Mouse (Mus musculus) intestine, embryonic 16.5 days (tissue): ENCODE measurements around the gene Mbd3l1. TPM values are rescaled to one million over a fixed set of nuclear protein-coding genes. Genes with fewer than 3 reads are reported as not detected.

ENCODE experiments used
- ATAC-seq: fragments of 200-750 bp; cut with Nextera tagmentation; 2 replicates; pipeline ENCODE4 v1.8.0; 2017; ENCODE audit warnings: moderate TSS enrichment, moderate library complexity
- H3K27ac ChIP-seq: fragments of 300-500 bp; sonication (generic); 2 replicates; pipeline ENCODE4 v1.5.1; 2014; ENCODE audit warnings: mild to moderate bottlenecking, low read length
- H3K27me3 ChIP-seq: fragments of 300-500 bp; sonication (generic); replicated peaks from 2 replicates; pipeline ENCODE4 v1.6.1; 2014; ENCODE audit warnings: low read length, control low read depth, mixed read lengths; ENCODE audit not compliant: control insufficient read depth, insufficient read depth
- H3K36me3 ChIP-seq: fragments of 300-500 bp; sonication (generic); 2 replicates; pipeline ENCODE4 v1.6.1; 2014; ENCODE audit warnings: low read length, control low read depth; ENCODE audit not compliant: control insufficient read depth, insufficient read depth
- H3K4me1 ChIP-seq: fragments of 300-500 bp; sonication (generic); 2 replicates; pipeline ENCODE4 v1.6.1; 2014; ENCODE audit warnings: low read length, control low read depth, mixed read lengths; ENCODE audit not compliant: control insufficient read depth, insufficient read depth
- H3K4me2 ChIP-seq: fragments of 300-500 bp; sonication (generic); 2 replicates; pipeline ENCODE4 v1.6.1; 2014; ENCODE audit warnings: low read depth, low read length, control low read depth
- H3K4me3 ChIP-seq: fragments of 300-500 bp; sonication (generic); 2 replicates; pipeline ENCODE4 v1.5.1; 2014; ENCODE audit warnings: mild to moderate bottlenecking, low read length
- H3K9ac ChIP-seq: fragments of 300-500 bp; sonication (generic); 2 replicates; pipeline ENCODE4 v1.6.1; 2014; ENCODE audit warnings: low read depth, low read length
- H3K9me3 ChIP-seq: fragments of 300-500 bp; sonication (generic); 2 replicates; pipeline ENCODE4 v1.6.1; 2016; ENCODE audit warnings: low read length, control low read depth; ENCODE audit not compliant: control insufficient read depth
- WGBS: fragments of 180-500 bp; shearing (Covaris S2); extraction: QIAGEN DNeasy Blood & Tissue Kit; methylation state at CpG from one replicate; pipeline ENCODE4 v1.1.7; 2014; 5-methylcytosine and 5-hydroxymethylcytosine counted together
- polyA plus RNA-seq: library from polyadenylated mRNA; unstranded; fragments of >200 nt; fragmentation: Nextera tagmentation; extraction: Ambion mirVana; gene quantifications from 2 replicates; pipeline ENCODE4 v1.2.1, GENCODE M21; 2015

Mbd3l1 gene
- polyA plus RNA-seq, result not detected in 2 replicates

DNA sequence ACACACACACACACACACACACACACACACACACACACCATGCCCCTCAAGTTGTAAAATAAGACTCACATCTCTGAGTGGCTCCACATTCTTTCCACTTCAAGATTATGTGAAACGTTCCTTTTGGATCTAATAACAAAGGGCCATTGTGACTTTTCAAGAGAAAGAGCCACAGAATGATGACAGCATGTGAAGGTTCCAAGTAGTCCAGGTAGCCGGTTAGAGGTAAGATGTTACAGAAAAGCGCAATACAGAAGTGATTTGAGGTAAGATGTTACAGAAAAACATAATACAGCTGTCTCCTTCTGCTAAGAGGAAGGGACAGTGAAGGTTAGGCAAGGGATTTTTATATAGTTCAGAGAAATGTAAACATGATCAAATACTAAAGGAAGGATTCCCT lies at the start of gene Mbd3l1, which contains the start of gene Zfp558:
Gene Mbd3l1 (plus strand): TSS at position 192 of the 400 bp plus-strand sequence.
Gene Zfp558 (minus strand): TSS at position 101 of the 400 bp plus-strand sequence.
- Histone ChIP-seq H3K4me1 (no peaks in the 10 kb centered on the region; the same call in 1 of the 2 replicates), H3K36me3 (no peaks in the 10 kb centered on the region), H3K27ac (no peak within 1 kb of the TSS), H3K9me3 (no peaks in the 10 kb centered on the region), H3K4me2 (no peak within 1 kb of the TSS), H3K27me3 (no peaks in the 10 kb centered on the region), H3K9ac (no peak within 1 kb of the TSS), H3K4me3 (no peak within 1 kb of the TSS)
- ATAC-seq, result no peak
- WGBS, result 82% methylated on average over 3 of the region's 3 CpGs

DNA sequence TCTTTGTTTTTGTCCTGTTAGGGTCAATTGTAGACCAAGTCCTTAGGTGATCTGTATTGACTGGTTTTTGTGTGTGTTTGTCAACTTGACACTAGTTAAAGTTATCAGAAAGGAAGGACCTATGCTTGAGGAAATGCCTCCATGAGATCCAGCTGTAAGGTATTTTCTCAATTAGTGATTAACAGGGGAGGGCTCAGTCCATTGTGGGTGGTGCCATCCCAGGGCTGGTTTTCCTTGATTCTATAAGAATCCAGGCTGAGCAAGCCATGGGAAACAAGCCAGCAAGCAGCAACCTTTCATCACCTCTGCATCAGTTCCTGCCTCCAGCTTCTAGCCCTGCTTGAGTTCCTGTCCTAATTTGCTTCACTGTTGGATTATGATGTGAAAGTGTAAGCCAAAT lies 47.8 kb upstream of the Mbd3l1 start, which contains the start of gene Mbd3l2:
Gene Mbd3l2 (plus strand): TSS at position 301 of the 400 bp plus-strand sequence.
- H3K4me3 ChIP-seq, result no peak within 1 kb of the TSS
- H3K36me3 ChIP-seq, result no peaks in the 10 kb centered on the region
- H3K27me3 ChIP-seq, result no peaks in the 10 kb centered on the region
- ATAC-seq, result no peak
- H3K9me3 ChIP-seq, result no peaks in the 10 kb centered on the region
- no peak within 1 kb of the TSS for H3K27ac ChIP-seq
- no peak within 1 kb of the TSS for H3K4me2 ChIP-seq
- no peaks in the 10 kb centered on the region for H3K4me1 ChIP-seq
- no peak within 1 kb of the TSS for H3K9ac ChIP-seq

DNA sequence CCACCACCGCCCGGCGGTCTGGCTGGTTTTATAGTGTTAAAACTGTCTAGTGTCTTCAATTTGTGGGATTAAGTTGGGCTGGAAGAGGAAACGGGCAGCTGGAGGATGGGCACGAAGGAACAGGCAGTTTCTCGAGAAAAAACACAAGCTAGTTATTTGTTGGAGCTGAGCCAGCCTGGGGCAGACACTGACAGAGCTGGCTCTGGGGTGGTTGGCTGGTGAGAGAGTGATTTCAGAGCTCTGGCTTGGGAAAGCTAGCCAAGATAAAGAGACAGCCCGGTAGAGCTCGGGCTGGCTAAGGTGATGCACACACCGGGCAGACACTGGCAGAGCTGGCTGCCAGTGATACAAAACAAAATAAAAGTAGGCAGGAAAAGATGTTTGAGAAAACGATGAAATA lies 46.5 kb upstream of the Mbd3l1 start:
- no peaks in the 10 kb centered on the region for H3K27me3 ChIP-seq
- H3K27ac ChIP-seq, result no peak overlapping the region
- no peaks in the 10 kb centered on the region for H3K36me3 ChIP-seq
- H3K4me2 ChIP-seq, result no peak overlapping the region
- 73% methylated on average over 10 of the region's 10 CpGs for WGBS
- no peaks in the 10 kb centered on the region for H3K4me1 ChIP-seq
- no peaks in the 10 kb centered on the region for H3K9me3 ChIP-seq
- no peak for ATAC-seq
- H3K4me3 ChIP-seq, result no peak overlapping the region
- H3K9ac ChIP-seq, result no peak overlapping the region

DNA sequence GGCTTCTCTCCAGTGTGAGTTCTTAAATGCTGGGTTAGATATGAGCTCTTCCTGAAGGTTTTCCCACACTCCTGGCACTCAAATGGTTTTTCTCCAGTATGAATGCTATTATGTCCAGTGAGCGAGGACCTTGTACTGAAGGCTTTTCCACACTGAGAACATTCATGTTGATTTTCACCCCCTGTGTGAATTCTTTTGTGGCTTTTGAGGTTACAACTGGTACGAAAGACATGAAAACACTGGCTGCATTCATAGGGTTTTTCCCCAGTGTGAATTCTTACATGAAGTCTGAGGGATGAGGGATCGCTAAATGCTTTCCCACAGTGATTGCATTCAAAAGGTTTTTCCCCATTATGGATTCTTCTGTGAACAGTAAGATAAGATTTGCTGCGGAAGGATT lies 21.6 kb upstream of the Mbd3l1 start:
- 90% methylated on average over 4 of the region's 4 CpGs for WGBS
- no peak overlapping the region for H3K27ac ChIP-seq
- ATAC-seq, result no peak

DNA sequence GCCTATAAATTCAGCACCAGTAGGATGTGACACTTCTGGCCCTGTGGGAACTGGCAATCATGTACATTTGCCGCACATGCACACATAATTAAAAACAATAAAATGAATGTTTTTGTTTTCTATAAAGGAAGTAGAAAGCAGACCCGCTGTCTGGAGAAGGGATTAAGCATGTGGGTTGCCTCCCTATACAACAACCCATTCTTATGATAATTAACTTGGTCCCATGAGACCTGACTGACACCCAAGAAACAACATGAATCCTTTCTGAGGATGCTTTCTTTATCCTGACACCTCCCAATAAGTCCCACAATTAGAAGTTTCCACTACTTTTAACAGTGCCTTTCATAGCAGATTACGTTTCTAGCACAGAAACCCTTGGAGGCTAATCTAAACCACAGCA lies 10.8 kb upstream of the Mbd3l1 start:
- no peaks in the 10 kb centered on the region; the same call in 1 of the 2 replicates for H3K9me3 ChIP-seq
- no peak overlapping the region for H3K27ac ChIP-seq

More for the DNA sequence above, 21.6 kb upstream of the Mbd3l1 start:
- no peaks in the 10 kb centered on the region for H3K4me1 ChIP-seq
- no peak overlapping the region for H3K4me2 ChIP-seq
- H3K9ac ChIP-seq, result no peak overlapping the region
- H3K9me3 ChIP-seq, result no peaks in the 10 kb centered on the region
- no peaks in the 10 kb centered on the region for H3K27me3 ChIP-seq
- no peak overlapping the region for H3K4me3 ChIP-seq
- H3K36me3 ChIP-seq, result peaks cover 12% of the 10 kb centered on the region

DNA sequence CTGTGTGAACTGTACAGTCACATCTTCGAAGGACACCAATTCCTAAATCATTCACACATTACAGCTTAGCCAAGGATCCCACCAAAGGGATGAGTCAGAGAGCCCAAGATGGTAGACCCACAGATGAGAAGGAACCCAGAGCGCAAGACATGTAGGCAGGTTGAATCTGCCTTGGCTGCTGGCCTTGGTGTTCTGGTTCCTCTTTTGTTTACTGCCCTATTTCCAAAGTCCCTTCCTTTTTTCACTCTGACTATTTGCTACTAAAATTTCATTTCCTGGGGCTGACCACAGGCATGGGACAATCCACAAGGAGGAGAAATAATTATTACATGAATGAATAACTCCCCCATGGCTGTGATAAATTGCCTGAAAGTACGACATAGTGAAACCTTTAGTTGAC lies 10.2 kb upstream of the Mbd3l1 start:
- Histone ChIP-seq H3K4me3 (no peak overlapping the region), H3K27me3 (no peaks in the 10 kb centered on the region), H3K27ac (no peak overlapping the region), H3K4me2 (no peak overlapping the region), H3K9ac (no peak overlapping the region), H3K9me3 (no peaks in the 10 kb centered on the region; the same call in 1 of the 2 replicates), H3K36me3 (no peaks in the 10 kb centered on the region), H3K4me1 (peaks cover 4% of the 10 kb centered on the region; the same call in 1 of the 2 replicates)
- 89% methylated on average over 3 of the region's 3 CpGs for WGBS
- no peak for ATAC-seq

More for the DNA sequence above, 10.8 kb upstream of the Mbd3l1 start:
- 78% methylated on average over 3 of the region's 3 CpGs for WGBS
- no peaks in the 10 kb centered on the region for H3K4me1 ChIP-seq
- no peak overlapping the region for H3K4me3 ChIP-seq
- no peak overlapping the region for H3K9ac ChIP-seq
- H3K4me2 ChIP-seq, result no peak overlapping the region
- no peaks in the 10 kb centered on the region for H3K27me3 ChIP-seq
- ATAC-seq, result no peak
- no peaks in the 10 kb centered on the region for H3K36me3 ChIP-seq

DNA sequence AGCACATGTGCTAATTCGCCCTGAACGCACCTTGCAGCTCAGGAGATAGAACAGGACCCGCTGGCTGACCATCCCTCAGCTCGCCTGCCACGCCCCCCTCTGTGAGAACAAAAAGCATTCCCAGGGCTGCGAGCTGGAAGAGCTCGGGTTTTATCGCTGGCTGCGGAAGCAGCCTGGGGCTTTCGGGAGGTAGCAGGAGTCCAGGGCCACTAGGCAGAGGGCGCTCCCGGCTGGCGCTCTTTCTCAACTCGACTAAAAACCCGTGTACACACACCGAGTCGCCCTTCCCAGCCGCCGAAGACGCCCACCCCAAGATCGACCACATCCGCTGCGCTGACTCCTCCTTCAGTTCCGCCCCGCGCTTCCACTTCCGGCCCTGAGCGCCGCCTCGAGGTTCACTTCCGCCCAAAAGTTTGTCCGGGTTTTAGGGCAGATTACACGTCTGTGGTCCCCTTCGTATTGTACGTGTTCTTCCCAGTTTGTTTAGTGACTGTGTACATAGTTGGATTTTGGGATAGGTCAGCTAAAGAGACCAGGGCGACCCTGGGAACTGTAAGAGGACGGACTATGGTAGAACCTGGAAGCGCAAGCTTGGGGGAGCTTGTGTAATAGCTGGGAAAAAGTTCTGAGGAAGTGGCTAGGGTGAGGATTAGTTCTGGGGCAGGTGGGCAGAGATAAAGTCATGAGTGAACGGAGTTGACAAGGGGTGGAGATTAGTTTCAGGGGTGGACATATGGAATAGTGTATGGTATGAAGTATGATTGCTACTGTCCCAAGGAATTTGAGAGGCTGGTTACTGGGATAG lies 4.6 kb upstream of the Mbd3l1 start:
- H3K9me3 ChIP-seq, result no peaks in the 10 kb centered on the region
- ATAC-seq, result peak; percentile 99
- H3K4me3 ChIP-seq, result peak overlapping the region; percentile 59
- 3% methylated on average over 39 of the region's 39 CpGs for WGBS
- peak overlapping the region; percentile 63 for H3K9ac ChIP-seq
- H3K4me2 ChIP-seq, result peak overlapping the region; percentile 74
- no peaks in the 10 kb centered on the region for H3K27me3 ChIP-seq
- no peaks in the 10 kb centered on the region for H3K36me3 ChIP-seq
- peak overlapping the region; percentile 67 for H3K27ac ChIP-seq
- peaks cover 5% of the 10 kb centered on the region; the same call in 1 of the 2 replicates for H3K4me1 ChIP-seq

DNA sequence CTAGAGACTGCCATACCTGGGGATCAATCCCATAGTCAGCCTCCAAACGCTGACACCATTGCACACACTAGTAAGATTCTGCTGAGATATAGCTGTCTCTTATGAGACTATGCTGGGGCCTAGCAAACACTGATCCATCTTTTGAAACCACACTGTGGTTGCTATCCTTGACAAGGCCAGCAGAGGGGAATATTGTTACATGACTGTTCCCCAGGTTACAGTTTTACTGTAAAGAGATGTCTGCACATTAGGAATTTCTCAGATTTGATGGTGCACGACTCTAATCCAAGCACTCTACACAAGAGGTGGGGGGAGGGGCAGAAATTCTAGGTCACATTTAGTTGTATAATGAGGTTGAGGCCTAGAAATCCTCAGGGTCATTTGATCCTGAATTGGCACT lies 29.9 kb downstream of the Mbd3l1 start:
- WGBS, result 68% methylated on average over 2 of the region's 2 CpGs
- H3K27ac ChIP-seq, result no peak overlapping the region
- H3K9me3 ChIP-seq, result no peaks in the 10 kb centered on the region
- H3K36me3 ChIP-seq, result no peaks in the 10 kb centered on the region
- H3K9ac ChIP-seq, result no peak overlapping the region
- H3K27me3 ChIP-seq, result no peaks in the 10 kb centered on the region
- no peak overlapping the region for H3K4me3 ChIP-seq
- no peaks in the 10 kb centered on the region for H3K4me1 ChIP-seq
- no peak overlapping the region for H3K4me2 ChIP-seq
- no peak for ATAC-seq
